Mouse (Mus musculus) ES-Bruce4 (cell line): Measurements from ENCODE around the gene Cd82.

ENCODE experiments used
- CTCF ChIP-seq: IDR thresholded peaks from one replicate; pipeline ENCODE4 v1.8.1; 2011; ENCODE audit warnings: low read depth, low read length
- EP300 ChIP-seq: IDR thresholded peaks from 2 replicates; pipeline ENCODE4 v1.6.1; 2011; ENCODE audit warnings: low read depth, low read length; ENCODE audit not compliant: insufficient read depth

GRCm38 (mm10) chr2:93439812-93440559 lies 23.0 kb downstream of the Cd82 start:
- no peak for TF ChIP-seq CTCF
- TF ChIP-seq EP300, result no peak
